Mouse (Mus musculus) heart, adult 11 months (tissue): Measurements from ENCODE around the gene Vti1b.
"Not testable (repeated sequence)": the region's sequence is repeated elsewhere in the genome, so short reads cannot be mapped to it uniquely, and the experiment has no call there.

Source experiments
- DNase-seq: peaks from one replicate; pipeline ENCODE4 v3.0.0; 2022

Vti1b gene

DNA sequence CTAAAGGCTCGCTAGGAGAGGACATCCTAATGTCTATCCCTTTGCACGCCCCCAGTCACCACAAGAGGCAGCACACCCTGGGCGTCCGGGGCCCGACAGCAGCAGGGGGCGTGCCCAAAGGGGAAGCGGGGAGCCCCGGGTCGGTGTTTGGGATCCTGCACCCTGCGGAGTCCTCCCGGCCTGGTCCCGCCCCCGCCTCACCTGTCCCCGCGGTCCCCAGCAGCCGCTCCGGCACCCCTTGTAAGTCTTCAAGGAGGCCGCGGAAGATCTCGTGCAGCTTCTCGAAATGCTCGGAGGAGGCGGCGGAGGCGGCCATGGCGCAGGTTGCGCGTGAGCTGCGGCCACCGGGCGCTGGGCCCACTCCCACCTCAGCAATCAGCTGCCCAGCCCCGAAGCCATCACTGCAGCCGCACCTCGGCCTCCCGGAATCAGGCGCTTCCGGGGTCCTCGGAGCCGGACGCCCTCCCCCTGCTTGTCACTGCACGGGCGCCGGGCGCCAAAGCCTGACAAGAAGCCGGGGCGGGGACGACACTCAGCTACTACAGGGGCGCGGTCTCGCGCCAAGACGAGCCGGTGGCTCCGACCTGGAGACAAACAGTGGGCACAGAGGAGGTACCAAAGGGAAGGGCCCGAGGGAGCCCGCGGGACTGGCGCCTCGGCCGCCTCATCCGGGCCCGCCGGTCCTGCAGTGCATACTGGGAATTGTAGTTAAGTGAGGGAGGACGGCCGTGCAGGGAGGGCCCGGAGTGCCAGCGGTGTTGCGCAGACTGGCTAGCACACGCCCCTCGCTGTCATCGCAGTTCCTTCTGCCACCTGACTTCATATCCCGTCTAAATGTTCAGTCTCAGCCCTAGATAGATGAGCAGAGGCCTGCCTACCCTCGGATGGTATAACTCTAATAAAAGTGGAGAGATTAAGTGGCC is at the start of gene Vti1b:
Gene Vti1b (minus strand): TSS at position 649 of the 923 bp plus-strand sequence.
- peak; percentile 99 for DNase-seq

DNA sequence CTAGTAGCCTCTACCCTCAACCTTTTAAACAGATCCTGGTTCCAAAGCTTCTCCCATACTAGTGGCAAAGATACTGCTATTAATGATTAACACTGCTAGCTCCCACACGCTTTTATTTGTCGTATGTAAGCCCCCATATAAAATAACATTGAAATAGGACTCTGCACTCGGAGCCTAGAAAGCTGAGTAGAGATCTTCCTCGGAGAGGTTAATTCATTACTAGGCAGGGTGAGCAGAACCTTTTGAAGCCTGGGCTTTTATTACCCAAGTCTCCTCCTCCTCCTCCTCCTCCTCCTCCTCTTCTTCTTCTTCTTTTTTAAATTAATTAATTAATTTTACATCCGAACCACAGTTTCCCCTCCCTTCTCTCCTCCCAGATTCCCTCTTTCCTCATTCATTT is 45.0 kb upstream of the Vti1b start:
- DNase-seq = no peak

DNA sequence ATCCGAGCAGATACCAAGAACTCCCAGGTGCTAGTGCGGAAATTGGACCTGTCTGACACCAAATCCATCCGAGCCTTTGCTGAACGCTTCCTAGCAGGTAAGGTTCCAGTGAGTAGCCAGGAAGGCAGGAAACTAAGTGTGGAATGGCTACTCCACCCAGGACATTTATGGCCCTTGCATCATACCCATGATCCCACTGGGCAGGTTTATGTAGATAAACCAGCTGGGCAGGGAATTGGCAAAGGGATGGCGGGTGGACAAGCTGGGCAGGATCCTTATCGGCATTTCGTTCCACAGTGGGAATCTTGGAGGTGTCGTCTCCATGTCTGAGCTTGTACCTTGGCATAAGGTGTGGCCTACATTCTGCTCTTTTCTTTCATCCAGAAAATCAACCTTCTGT is 39.0 kb upstream of the Vti1b start:
- no peak for DNase-seq

DNA sequence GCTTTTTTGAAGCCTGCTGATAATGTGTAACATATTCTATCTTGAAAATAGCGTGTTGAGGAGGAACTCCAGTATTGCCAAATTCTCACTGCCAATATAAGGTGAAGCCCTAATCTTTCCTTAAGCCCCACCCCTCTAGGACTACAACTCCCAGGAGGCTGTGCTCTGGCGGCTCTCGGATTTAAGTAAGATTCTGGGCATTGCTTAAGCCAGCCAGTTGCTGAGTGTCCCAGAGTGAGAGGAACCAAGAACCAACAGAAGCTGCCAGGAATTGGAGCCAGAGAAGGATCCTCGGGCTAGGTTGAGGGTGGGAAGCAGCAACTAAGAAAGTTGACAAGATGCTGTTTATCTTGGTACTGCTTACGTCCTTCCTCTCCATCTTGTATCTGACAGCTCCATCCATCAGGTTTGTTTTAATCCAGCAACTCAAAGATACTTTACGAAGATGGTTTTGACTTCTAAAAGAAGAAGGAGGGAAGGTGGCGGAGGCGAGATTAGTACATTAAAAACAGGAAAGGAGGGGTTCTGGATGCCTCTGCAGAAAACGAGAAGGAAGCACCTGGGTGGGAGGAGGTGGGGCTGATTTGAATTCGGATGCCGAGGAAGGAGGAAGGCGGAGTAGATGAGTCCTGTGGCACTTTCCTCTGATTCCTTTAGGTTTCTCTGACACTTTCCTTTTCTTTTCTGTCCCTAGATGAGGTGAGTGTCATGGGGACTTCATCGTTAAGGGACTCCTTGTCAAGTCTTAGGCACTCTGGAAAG is 36.4 kb upstream of the Vti1b start, which contains the start of gene Rdh12:
Gene Rdh12 (plus strand): TSS at position 212 of the 762 bp plus-strand sequence.
- peak; percentile 94 for DNase-seq

DNA sequence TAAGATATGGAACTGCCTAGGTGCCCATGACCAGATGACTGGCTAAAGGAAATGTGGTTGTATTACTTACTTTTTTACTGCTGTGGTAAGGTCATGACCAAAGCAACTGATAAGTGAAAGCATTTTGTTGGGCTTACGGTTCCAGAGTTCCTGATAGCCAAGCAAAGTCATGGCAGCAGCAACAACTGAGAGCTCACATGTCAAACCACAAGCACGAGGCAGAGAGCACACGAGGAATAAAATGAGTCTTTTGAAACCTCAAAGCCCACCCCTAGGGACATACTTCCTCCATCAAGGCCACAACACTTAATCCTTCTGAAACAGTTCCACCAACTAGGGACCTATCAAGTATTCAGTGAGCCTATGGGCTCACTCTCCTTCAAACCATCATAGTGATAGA is 29.4 kb upstream of the Vti1b start:
- no peak for DNase-seq

DNA sequence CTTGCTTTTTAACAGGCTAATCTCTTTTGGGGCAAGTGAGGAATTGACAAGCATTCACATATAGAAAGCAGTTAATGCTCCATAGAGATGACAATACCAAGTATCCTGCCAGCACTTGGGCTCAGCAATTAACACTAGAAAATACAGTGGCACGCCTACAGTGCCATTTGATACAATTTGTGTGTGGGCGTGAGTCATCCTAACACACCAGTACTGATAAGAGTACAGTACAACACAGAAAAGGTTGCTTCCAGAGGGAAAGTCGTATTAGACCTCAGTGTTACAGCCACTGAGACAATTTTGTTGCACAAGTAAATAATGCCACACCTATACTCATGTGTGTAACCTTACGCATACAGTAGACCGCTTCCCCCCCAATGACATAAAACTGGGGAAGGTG is 24.6 kb upstream of the Vti1b start:
- DNase-seq = no peak

DNA sequence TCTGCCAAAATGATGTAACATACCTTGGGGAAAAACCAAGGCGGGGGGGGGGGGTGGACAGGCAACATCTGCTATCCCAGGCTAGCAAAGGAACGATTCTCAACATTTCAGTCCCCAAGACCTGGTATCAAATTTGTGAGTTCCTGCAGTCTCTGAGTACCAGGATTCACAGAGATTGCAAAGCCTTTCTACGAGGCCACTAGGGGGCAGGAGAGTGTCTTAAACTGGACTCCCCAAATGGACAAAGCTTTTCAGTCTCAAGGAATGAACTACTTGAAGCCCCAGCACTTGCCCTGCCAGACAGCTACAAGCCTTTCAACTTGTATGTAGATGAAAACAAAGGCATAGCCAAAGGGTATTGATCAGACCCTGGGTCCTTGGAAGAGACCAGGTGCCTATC is 21.0 kb upstream of the Vti1b start:
- peak; percentile 92 for DNase-seq

DNA sequence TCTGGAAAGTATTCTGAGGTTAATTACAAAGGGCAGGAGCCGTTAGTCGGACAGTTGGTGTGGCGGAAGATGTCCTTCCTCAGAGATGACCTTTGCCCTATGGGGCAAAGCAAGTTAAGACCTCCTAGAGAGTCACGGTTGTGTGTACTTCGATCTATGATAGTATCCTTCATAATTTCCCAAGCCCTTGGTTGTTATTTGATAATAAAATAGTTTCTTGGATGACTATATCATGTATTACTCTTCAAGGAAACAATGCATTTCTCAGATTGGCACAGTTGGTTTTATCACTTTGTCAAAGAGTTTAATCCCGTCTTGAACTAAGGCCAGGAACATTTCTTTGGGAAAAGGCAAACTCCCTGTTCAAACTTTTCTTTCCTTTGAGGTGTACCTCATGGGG is 19.7 kb upstream of the Vti1b start, which contains the start of gene Rdh11:
Gene Rdh11 (minus strand): TSS at position 101 of the 400 bp plus-strand sequence.
- no peak for DNase-seq

DNA sequence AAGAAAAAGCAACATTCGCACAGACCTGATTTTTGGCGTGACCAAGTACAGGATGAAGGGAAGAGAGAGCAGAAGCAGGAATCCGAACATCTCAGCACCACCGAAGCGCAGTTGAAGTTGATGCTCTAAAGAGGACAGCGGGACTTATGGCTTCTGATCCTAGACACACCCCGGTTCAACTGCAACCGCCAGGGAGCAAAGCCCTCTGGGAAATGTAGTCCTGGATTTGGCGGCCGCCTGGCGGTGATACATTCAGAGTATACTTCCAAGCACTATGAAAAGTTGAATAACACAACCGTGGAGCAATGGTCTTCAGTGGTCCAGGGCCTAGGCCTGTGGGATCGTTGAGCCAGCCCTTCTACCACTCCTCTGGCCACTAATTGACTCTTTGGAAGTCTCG is 19.2 kb upstream of the Vti1b start:
- peak; percentile 96 for DNase-seq

DNA sequence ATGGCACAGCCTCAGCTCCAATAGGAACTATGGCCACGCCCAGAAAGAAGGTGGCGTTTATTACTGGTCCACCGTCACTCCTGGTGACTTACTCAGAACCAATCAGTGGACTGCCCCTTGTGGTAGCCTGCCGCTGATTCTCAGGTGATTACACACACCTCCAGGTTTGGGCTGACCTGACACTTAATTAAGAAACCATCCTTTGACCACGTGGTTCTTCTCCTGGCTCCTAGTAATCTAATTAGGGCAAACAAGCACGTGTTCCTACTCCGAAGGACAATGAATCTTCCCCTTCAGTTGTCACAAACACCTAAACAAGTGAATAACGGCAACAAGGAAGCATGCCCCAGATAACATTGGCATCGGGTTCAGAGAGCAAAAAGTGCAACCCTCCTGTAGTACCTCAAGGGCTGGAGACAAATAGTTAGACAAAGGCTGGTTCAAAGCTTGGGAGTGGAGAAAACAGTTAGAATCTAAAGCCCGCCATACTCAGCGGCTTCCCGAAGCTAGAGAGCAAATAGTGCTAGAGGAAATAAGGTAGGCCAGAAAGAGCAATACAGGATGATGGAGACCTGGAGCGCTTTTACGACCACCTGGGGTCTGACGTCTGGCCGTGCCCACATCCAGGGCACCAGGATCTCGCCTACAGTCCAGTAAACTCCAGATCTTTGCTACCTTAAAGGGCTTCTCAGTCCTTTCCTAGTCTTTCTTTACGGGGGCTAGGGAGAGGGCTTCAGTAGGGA is 18.6 kb upstream of the Vti1b start:
- peak; percentile 95 for DNase-seq

DNA sequence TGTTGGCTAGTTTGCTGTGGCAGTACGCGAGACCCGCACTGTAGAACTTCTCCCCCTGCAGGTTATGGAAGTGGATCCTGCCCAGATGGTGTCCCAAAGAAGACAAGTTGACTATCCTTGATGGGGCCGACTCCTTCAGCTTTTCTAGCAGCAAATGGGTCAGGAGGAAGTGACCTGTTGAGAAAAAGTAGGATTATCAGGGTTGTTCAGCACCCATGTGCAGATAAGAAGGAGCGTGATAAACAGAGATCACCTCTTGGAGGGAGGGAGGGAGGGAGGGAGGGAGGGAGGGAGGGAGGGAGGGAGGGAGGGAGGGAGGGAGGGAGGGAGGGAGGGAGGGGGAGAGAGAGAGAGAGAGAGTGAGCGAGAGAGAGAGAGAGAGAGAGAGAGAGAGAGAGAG is 12.7 kb upstream of the Vti1b start:
- not testable (repeated sequence) for DNase-seq

DNA sequence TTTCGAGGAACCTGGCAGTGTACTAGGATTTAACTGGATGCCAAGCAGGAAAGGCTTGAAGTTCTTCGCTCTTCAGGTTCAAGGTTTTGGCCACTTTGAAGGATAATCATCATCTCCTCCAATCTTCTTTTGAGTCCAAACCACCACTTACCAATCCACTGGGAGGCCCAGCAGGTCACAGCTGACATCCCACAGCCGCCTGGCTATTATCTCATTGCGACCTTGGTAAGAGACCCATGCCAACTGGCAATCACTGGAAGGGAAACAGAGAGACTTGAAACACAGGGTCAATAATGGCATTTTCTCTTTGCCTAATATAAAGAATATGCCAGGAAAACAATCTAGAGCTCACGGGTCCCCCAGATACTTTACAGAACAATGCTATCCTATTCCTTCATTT is 3.5 kb upstream of the Vti1b start:
- peak; percentile 74 for DNase-seq

DNA sequence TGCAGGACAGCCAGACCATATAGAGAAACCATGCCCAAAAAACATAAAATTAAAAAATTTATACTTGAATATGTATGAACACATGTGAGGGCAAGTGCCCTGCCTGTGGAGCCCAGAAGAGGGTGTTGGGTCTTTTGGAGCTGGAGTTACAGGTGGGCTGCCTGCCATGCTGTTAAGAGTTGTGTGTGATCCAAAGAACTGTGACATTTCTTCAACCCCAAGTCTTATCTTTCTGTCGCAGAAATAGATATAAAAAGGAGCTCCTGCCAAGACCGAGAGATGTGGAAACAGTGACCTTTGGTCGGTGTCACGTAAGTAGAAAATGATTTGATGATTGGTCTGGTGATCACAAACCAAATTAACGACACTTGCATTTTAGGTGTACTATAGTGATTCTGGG is 1.3 kb upstream of the Vti1b start:
- no peak for DNase-seq

DNA sequence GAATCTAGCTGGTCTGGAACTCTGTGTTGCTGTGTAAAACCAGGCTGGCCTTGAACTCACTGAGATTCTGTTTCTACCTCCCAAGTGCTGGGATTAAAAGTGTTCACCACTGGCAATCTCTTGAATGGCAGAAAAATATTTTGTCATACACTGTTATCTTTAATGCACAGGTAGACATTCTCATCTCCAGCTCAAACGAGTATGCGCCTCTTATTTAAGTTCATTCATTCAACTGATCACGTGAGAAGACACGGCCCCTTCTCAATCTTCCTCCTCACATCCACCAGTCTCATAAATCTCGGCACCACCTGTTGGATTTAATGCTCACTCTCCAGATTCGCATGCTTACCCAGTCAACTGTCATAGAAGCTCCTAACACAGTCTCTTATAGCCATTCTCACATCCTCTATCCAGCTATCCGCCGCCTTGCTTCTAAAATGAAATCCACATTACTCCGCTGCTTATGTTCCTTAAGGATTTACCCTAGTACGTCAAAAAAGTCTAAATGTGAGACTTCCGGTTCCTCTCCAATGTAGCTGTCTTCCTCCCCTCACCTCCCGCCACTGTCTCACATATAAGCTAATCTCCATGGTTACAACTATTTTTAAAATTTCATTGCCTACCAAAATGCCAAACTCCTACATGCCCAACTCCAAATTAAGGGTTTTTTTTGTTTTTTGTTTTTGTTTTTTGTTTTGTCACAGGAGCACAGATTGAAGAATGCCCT is 1.0 kb downstream of the Vti1b start:
- peak; percentile 64 for DNase-seq

DNA sequence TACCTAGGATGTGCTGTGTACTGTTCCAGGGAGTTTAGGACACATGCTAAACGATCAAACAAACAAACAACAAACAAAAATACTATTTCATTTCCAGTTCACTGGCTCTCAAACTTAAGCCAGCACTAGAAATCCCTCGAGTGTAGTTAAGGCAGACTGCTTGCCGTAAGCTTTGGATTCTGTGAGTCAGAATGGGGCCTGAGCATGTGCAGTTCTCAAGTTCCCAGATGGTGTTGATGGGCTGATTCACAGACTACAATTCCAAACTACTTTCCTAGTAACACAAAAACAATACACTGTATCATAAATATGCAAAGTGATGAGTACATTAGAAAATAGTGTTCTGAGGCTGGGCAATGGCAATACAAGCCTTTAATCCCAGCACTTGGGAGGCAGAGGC is 2.0 kb downstream of the Vti1b start:
- no peak for DNase-seq

DNA sequence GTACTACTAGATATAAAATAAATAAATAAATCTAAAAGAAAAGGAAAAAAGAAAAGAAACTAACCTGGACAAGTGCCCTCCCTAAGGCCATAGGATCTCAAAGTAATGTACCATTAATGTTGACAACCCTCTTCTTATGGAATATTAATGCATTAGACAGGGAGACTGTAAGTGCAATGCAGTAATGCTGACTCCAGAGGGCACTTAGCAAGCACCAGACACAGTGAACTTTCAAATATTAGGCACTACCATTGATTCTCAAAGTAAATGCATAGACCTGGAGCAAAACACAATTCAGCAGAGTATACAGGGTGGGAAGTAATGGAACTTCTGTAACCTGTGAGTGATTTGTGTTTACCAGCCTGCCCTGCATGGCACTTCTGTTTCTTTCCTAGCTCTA is 3.3 kb downstream of the Vti1b start:
- DNase-seq = no peak

DNA sequence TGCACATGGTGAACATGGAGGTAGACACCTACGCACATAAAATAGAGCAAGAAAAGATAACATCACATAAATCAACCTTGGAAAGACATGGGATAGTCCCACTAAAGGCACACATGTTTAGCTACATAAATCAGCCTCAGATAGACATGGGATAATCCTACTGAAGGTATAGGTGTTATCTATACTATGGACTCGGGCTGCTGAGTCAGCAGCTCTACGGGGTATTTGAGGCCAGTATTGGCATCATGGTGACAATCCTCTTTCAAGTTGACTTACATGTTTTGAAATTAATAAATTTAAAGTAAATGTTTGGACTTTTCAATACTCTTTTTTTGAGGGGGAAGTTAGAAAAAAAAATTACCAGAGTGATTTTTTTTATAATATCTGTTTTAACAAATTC is 9.6 kb downstream of the Vti1b start:
- DNase-seq = no peak

DNA sequence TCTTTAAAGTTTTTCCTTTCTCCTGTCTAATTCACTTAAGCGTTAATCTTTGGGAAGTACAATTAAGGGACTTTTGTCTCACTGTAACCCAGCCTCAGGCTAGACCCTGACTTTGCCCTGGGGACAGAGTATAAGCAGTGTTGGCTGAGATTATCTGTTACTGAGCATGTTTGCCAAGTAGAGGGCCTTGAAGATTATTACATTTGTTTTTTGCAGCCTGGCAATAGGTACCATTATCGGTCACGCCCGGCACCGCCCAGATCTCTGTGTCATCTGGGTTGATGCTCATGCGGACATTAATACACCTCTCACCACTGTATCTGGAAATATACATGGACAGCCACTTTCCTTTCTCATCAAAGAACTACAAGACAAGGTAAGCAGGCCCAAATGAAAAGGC is 22.8 kb downstream of the Vti1b start:
- peak; percentile 72 for DNase-seq

DNA sequence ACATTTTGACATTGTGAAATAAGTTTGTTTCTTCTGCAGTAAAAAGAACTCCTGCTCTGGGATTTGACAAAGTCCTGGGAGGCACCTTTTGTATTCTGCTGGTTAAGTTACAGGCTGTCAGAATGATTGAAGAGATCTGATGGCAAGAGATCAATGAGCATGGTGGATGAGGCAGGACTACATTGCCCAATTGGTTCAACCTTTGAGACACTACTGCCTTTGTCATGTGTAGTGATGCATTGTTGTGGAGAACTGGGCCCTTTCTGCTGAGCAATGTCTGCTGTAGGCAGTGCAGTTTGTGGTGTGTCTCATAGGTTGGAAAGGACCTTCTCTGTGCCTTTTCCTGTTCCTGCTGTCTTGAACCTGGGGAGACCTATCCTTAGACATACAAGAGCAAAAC is 31.1 kb downstream of the Vti1b start:
- peak; percentile 41 for DNase-seq

DNA sequence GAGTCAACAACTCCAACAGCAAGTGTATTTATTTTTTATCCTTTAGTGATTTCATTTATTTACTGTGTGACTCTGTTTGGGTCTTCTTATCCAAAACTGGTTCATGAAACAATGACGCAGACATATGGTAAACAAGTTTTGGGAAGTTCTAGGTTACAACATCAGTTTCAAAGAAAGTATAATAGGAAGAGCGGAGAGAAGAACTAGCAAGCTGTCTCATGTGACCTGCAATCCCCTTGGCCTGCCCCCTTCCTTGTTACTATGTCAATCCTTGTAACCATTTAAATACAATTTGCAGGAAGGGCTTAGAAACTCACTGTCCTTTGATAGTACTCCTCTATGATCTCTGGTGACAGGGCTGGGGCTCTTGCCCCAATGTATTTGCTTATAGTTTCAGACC is 31.7 kb downstream of the Vti1b start:
- no peak for DNase-seq

DNA sequence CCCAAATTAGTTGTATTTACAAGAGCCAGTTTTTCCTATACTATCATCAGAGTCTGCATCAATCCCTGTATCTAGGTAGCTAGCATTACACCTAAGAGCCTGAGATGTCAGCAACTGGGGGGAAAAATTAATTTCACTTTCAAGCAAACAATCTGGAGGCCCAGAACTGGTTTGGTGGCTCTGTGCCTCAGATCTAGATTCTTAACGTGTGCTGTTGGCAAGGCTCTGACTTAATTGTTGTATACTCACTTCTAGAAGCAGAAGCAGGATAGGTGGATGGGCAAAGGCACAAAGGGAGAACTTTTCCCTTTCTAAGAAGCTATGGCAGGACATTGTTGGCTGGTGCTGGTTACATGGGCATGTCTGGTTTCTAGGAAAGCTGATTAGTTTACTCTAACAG is 33.0 kb downstream of the Vti1b start:
- DNase-seq = peak; percentile 30

DNA sequence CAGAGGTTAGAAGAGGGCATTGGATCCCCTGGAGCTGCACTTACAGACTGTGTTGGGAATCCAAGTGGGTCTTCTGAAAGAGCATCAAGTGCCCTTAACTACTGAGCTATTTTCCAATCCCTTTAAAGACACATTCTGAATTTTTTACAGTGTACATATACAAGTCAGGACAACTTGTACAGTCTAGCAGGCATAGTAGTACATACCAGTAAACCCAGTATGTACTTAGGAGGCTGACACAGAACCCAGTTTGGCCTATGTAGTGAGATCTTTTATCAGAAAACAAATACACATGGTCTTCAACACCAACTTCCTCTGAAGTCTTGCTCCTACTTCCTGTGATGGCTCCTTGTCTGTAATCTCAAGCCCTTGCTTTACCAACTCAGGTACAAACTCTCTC is 33.5 kb downstream of the Vti1b start:
- DNase-seq = peak; percentile 43

DNA sequence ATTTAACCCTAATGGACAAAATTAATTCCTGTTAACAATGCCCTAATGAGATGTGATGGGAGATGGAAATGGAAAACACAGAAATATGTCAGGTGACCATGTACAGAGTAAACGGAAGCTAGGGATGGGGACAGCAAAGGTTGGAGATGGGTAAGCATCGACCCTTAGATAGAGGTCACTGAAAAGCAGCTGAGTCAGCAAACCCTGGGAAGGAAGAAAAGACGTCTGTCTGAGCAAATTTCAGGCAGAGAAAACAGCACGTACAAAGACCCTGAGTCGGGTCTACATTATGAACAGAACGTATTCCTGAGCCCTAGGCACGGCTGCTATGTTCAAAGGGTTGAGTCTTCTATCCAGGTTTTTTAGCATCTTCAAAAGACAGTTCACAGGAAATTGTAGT is 35.5 kb downstream of the Vti1b start:
- DNase-seq = peak; percentile 73
